Mouse (Mus musculus): ENCODE data around the gene Sstr3. TPM values are rescaled to one million over a fixed set of nuclear protein-coding genes. Genes with fewer than 3 reads are reported as not detected.

The Sstr3 gene
- total RNA-seq, 2 experiments from 2014 or later = 15.7 to 15.8 TPM

- peak; percentile 100 for DNase-seq (ENCODE audit: low spot score in 2 of 2)
Measured at GRCm38 (mm10) chr15:78531901-78532469, 12.5 kb downstream of the Sstr3 start.

- no peak for DNase-seq (ENCODE audit: low spot score in 2 of 2)
Measured at GRCm38 (mm10) chr15:78531451-78531720, 13.1 kb downstream of the Sstr3 start.

GRCm38 (mm10) chr15:78530671-78531450, 13.6 kb downstream of the Sstr3 start, which contains the start of gene C1qtnf6:
TSS of gene C1qtnf6 (minus strand) at chr15:78531416.
- DNase-seq (ENCODE audit: low spot score in 2 of 2) = peak in 1 of 2 experiments; percentile 42

GRCm38 (mm10) chr15:78530141-78530540, 14.3 kb downstream of the Sstr3 start:
- DNase-seq (ENCODE audit: low spot score in 2 of 2) = no peak

- DNase-seq (ENCODE audit: low spot score in 2 of 2) = peak; percentile 74 to 80
Measured at GRCm38 (mm10) chr15:78529428-78529990, 15.0 kb downstream of the Sstr3 start.

- DNase-seq (ENCODE audit: low spot score in 2 of 2) = no peak
Measured at GRCm38 (mm10) chr15:78528726-78529411, 15.6 kb downstream of the Sstr3 start.

- peak; percentile 76 to 79 for DNase-seq (ENCODE audit: low spot score in 2 of 2)
Measured at GRCm38 (mm10) chr15:78527973-78528372, 16.5 kb downstream of the Sstr3 start.

GRCm38 (mm10) chr15:78524163-78524562, 20.3 kb downstream of the Sstr3 start:
- DNase-seq (ENCODE audit: low spot score in 2 of 2) = no peak

- DNase-seq (ENCODE audit: low spot score in 2 of 2) = no peak
Measured at GRCm38 (mm10) chr15:78521892-78522291, 22.6 kb downstream of the Sstr3 start.

GRCm38 (mm10) chr15:78521331-78521730, 23.2 kb downstream of the Sstr3 start:
- DNase-seq (ENCODE audit: low spot score in 2 of 2) = no peak

- no peak for DNase-seq (ENCODE audit: low spot score in 2 of 2)
Measured at GRCm38 (mm10) chr15:78520112-78520715, 24.3 kb downstream of the Sstr3 start.

GRCm38 (mm10) chr15:78518221-78518620, 26.3 kb downstream of the Sstr3 start:
- DNase-seq (ENCODE audit: low spot score in 2 of 2) = no peak

GRCm38 (mm10) chr15:78515759-78516158, 28.7 kb downstream of the Sstr3 start:
- no peak for DNase-seq (ENCODE audit: low spot score in 2 of 2)

GRCm38 (mm10) chr15:78514393-78515146, 29.9 kb downstream of the Sstr3 start:
- DNase-seq (ENCODE audit: low spot score in 2 of 2) = peak; percentile 86 to 87

- no peak for DNase-seq (ENCODE audit: low spot score in 2 of 2)
Measured at GRCm38 (mm10) chr15:78513019-78513418, 31.5 kb downstream of the Sstr3 start.

GRCm38 (mm10) chr15:78511951-78512350, 32.5 kb downstream of the Sstr3 start:
- no peak for DNase-seq (ENCODE audit: low spot score in 2 of 2)

GRCm38 (mm10) chr15:78510736-78511135, 33.7 kb downstream of the Sstr3 start:
- DNase-seq (ENCODE audit: low spot score in 2 of 2) = no peak

GRCm38 (mm10) chr15:78510121-78510576, 34.3 kb downstream of the Sstr3 start:
- DNase-seq (ENCODE audit: low spot score in 2 of 2) = no peak

- no peak for DNase-seq (ENCODE audit: low spot score in 2 of 2)
Measured at GRCm38 (mm10) chr15:78509297-78509899, 35.1 kb downstream of the Sstr3 start.

GRCm38 (mm10) chr15:78508443-78508842, 36.0 kb downstream of the Sstr3 start:
- no peak for DNase-seq (ENCODE audit: low spot score in 2 of 2)

Measured in layer of hippocampus, postnatal 10 days (tissue).